Mouse (Mus musculus) heart, postnatal 0 days (tissue): ENCODE data around the gene Osbpl3. TPM values are rescaled to one million over a fixed set of nuclear protein-coding genes. Genes with fewer than 3 reads are reported as not detected.

Experiments used
- ATAC-seq: fragments of 200-750 bp; cut with Nextera tagmentation; 2 replicates; pipeline ENCODE4 v1.8.0; 2017; ENCODE audit warnings: low read depth, moderate number of reproducible peaks, moderate library complexity; ENCODE audit not compliant: insufficient read depth
- DNase-seq: peaks from one replicate; pipeline ENCODE4 v3.0.0-alpha.2; 2016; ENCODE audit warnings: low spot score
- H3K27ac ChIP-seq: fragments of 300-500 bp; sonication (generic); 2 replicates; pipeline ENCODE4 v1.5.1; 2014; ENCODE audit warnings: low read depth, mild to moderate bottlenecking
- H3K27me3 ChIP-seq: fragments of 300-500 bp; sonication (generic); 2 replicates; pipeline ENCODE4 v1.6.1; 2014; ENCODE audit warnings: low read length, mixed read lengths; ENCODE audit not compliant: control insufficient read depth, insufficient read depth
- H3K36me3 ChIP-seq: fragments of 300-500 bp; sonication (generic); replicated peaks from 2 replicates; pipeline ENCODE4 v1.6.1; 2014; ENCODE audit warnings: low read length, mixed read lengths; ENCODE audit not compliant: control insufficient read depth, insufficient read depth
- H3K4me1 ChIP-seq: fragments of 300-500 bp; sonication (generic); 2 replicates; pipeline ENCODE4 v1.6.1; 2014; ENCODE audit warnings: antibody characterized with exemption; ENCODE audit not compliant: control insufficient read depth, insufficient read depth
- H3K4me2 ChIP-seq: fragments of 300-500 bp; sonication (generic); 2 replicates; pipeline ENCODE4 v1.6.1; 2014; ENCODE audit warnings: low read depth, mild to moderate bottlenecking, low read length, moderate library complexity
- H3K4me3 ChIP-seq: fragments of 300-500 bp; sonication (generic); 2 replicates; pipeline ENCODE4 v1.5.1; 2014; ENCODE audit warnings: low read depth, low read length
- H3K9ac ChIP-seq: fragments of 300-500 bp; sonication (generic); replicated peaks from 2 replicates; pipeline ENCODE4 v1.6.1; 2014; ENCODE audit warnings: low read depth, low read length, mixed read lengths
- H3K9me3 ChIP-seq: fragments of 300-500 bp; sonication (generic); replicated peaks from 2 replicates; pipeline ENCODE4 v1.6.1; 2016; ENCODE audit warnings: low read length; ENCODE audit not compliant: control insufficient read depth
- CTCF ChIP-seq: IDR thresholded peaks from 2 replicates; pipeline ENCODE4 v1.5.1; 2016; ENCODE audit warnings: antibody characterized with exemption, control low read depth, low read depth
- EP300 ChIP-seq: IDR thresholded peaks from 2 replicates; pipeline ENCODE4 v1.6.1; 2016; ENCODE audit warnings: antibody characterized with exemption, low read depth
- WGBS: fragments of 180-500 bp; shearing (Covaris S2); extraction: QIAGEN DNeasy Blood & Tissue Kit; methylation state at CpG from one replicate; pipeline ENCODE4 v1.1.7; 2014; 5-methylcytosine and 5-hydroxymethylcytosine counted together
- polyA plus RNA-seq: library from polyadenylated mRNA; unstranded; fragments of >200 nt; fragmentation: Nextera tagmentation; extraction: Ambion mirVana; gene quantifications from 2 replicates; pipeline ENCODE4 v1.2.1, GENCODE M21; 2015
- total RNA-seq: library from RNA; depleted of rRNA; stranded (reverse); fragments of >200 nt; gene quantifications from 2 replicates; pipeline ENCODE4 v1.2.3, GENCODE M21; 2014; ENCODE audit warnings: low replicate concordance

Gene Osbpl3
- total and polyA plus RNA-seq, 2 experiments from 2014 or later, result 13.9 to 20.9 TPM

DNA sequence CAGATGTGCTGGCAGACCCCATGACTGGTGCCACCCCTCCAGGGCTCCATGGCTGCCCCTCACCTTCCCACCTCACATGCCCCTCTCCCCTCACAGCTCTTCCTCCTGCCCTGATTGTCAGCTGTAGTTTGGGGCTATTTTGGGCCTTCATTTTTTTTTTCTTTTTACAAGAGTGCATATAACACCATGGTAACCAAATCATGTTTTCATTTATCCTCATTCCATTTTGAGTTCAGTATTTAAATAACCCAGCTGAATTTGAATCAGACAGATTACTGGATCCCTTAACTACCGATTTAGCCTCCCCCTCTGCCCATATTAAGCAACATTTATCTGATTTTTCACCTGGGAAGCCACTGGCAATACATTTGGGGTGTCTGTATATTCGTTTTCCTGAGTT lies 137.9 kb downstream of the Osbpl3 start:
- 55% methylated on average over 2 of the region's 2 CpGs for WGBS
- H3K9ac ChIP-seq, result no peak overlapping the region
- H3K27ac ChIP-seq, result no peak overlapping the region

DNA sequence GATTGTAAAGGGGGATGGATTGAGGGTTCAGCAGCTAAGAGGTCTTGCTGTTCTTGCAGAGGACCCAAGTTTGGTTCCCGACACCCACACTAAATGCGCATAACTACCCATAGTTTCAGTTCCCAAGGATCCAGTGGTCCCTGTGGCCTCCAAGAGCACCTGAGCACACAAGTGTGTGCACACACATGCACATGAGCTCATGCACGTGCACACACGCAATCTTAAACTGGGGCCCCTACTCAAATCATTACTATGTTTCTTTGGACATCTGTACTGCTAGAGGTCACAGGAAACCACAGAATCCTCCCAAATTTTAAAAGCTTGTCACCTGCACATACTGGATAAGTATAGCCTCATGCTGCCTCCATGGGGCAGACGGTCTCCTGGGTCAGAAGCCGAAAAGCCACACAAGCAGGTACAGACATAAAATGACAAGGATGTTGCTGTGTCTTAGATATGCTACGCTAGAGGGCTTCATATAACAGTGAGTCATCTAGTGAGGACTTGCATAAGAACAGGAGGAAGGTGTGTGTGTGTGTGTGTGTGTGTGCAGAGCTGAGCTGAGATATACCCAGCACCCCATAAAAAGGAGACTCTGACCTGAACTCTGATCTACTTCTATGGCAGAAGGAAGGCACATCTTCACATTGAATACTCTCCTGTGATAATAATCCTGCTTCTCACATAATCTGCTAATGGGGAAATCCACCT lies 139.1 kb downstream of the Osbpl3 start:
- Histone ChIP-seq H3K27me3 (no peaks in the 10 kb centered on the region), H3K9ac (no peak overlapping the region), H3K4me3 (no peak overlapping the region), H3K27ac (no peak overlapping the region), H3K4me1 (peaks cover 16% of the 10 kb centered on the region), H3K36me3 (peaks cover 24% of the 10 kb centered on the region), H3K4me2 (no peak overlapping the region), H3K9me3 (no peaks in the 10 kb centered on the region)
- DNase-seq (no peak), ATAC-seq (no peak)
- TF ChIP-seq CTCF, result no peak
- TF ChIP-seq EP300, result no peak
- 89% methylated on average over 7 of the region's 7 CpGs for WGBS

More for the DNA sequence above, 137.9 kb downstream of the Osbpl3 start:
- TF ChIP-seq EP300, result no peak
- TF ChIP-seq CTCF, result no peak
- H3K4me1 ChIP-seq, result peaks cover 16% of the 10 kb centered on the region
- H3K4me3 ChIP-seq, result no peak overlapping the region
- H3K4me2 ChIP-seq, result no peak overlapping the region
- ATAC-seq (no peak), DNase-seq (no peak)
- no peaks in the 10 kb centered on the region for H3K9me3 ChIP-seq
- H3K27me3 ChIP-seq, result no peaks in the 10 kb centered on the region
- peaks cover 27% of the 10 kb centered on the region for H3K36me3 ChIP-seq

DNA sequence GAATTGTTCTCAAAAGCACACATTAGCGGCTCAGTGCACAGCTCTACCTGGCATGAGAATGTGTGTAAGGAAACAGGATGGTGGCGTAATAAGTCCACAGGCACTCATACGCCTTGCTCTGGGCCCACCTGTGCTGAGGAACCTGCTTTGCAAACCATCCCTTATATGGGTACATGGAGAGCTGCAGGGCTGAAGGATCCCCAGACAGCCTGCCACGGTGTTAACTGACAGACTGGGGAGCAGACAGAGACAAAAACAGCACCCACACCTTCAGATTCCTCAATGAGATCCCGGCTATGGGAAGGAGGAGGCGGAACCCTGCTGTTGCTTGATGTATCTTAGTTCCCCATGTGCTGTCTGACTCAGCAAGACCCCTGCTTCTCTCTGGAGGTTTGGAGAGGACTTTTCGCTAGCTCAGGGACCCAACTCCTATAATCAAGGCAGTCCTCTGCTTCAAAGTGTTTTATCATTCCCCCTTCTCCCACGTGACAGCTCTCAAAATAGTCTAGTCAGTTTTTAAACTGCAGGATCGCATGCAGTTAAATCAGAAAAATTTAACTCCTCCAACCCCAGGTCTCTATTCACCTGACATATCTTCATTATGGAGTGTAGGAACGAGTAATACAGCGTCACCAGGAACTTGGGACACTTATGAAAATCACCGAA lies 141.5 kb downstream of the Osbpl3 start:
- H3K36me3 ChIP-seq, result peaks cover 12% of the 10 kb centered on the region
- H3K4me1 ChIP-seq, result peaks cover 16% of the 10 kb centered on the region
- H3K27ac ChIP-seq, result peak overlapping the region; percentile 80
- 30% methylated on average over 12 of the region's 12 CpGs for WGBS
- H3K27me3 ChIP-seq, result no peaks in the 10 kb centered on the region
- no peaks in the 10 kb centered on the region for H3K9me3 ChIP-seq
- DNase-seq (peak; percentile 67), ATAC-seq (peak; percentile 75)
- TF ChIP-seq EP300 (no peak), CTCF (no peak)
- no peak overlapping the region for H3K4me3 ChIP-seq
- H3K4me2 ChIP-seq, result peak overlapping the region; percentile 36
- H3K9ac ChIP-seq, result no peak overlapping the region

DNA sequence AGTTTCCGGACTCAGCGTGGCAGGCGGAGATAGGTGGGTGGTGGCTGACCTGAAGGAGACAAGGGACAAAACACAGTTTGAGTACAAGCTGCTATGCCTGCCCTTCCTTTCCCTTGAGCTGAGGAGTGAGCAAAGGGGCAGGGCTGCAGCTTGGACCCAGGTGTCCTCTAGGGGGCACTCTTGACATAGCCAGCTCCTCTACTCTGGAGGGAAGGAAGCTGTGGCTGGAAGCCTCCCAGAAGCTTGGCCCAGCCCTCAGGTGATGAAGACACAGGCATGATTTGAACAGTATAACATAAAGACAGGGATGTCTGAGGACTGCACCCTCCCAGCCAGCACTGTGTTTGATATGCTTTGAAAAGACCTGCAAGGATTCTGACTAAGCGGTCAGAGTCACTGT lies 143.4 kb downstream of the Osbpl3 start:
- TF ChIP-seq EP300 (no peak), CTCF (peak; percentile 95)
- Histone ChIP-seq H3K36me3 (peaks cover 16% of the 10 kb centered on the region), H3K27me3 (no peaks in the 10 kb centered on the region), H3K4me1 (peaks cover 16% of the 10 kb centered on the region), H3K4me2 (no peak overlapping the region), H3K4me3 (no peak overlapping the region), H3K9ac (no peak overlapping the region), H3K9me3 (no peaks in the 10 kb centered on the region), H3K27ac (no peak overlapping the region)
- peak; percentile 85 for DNase-seq
- 33% methylated on average over 4 of the region's 4 CpGs for WGBS
- peak; percentile 75 for ATAC-seq

DNA sequence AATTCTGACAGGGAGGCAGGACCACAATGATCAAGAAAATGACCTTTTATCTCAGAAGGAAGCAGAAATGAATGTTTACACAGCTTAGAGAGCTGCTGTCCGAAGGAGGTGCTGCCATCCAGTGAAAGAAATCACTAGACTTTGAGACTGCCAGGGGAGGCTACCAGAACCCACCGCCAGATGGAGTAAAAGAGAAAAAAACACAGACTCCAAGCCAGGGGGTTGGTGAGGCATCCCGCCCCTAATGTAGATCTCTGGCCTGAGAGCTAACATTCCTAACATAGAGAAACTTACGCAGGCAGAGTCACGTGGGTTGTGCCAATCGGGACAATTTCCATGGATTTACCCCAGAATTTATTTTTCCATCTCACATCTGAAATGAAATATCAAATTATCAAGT lies 147.0 kb downstream of the Osbpl3 start:
- peaks cover 35% of the 10 kb centered on the region for H3K36me3 ChIP-seq
- DNase-seq, result peak; percentile 48
- H3K9me3 ChIP-seq, result no peaks in the 10 kb centered on the region
- TF ChIP-seq CTCF (peak; percentile 64), EP300 (no peak)
- no peak overlapping the region for H3K4me2 ChIP-seq
- ATAC-seq, result peak; percentile 47; the same call in 1 of the 2 replicates
- no peak overlapping the region for H3K9ac ChIP-seq
- H3K27ac ChIP-seq, result no peak overlapping the region
- no peak overlapping the region for H3K4me3 ChIP-seq
- 27% methylated on average over 6 of the region's 6 CpGs for WGBS
- no peaks in the 10 kb centered on the region for H3K27me3 ChIP-seq
- H3K4me1 ChIP-seq, result peaks cover 2% of the 10 kb centered on the region; the same call in 1 of the 2 replicates
